Mouse (Mus musculus): ENCODE results near the gene Nccrp1. TPM values are rescaled to one million over a fixed set of nuclear protein-coding genes. Genes with fewer than 3 reads are reported as not detected.

Nccrp1 gene
- polyA plus RNA-seq, 1 experiment from 2014 or later = not detected

Small RNA genes lying within 50 kb of the gene (microRNA-seq; reads per million reads assigned to microRNA genes)
- gene Mir7049 = 1.7 reads per million

Other genes starting within 250 kb of the Nccrp1 start
- gene Dll3, start 245.0 kb downstream of the Nccrp1 start, polyA plus RNA-seq (2016; fragmentation: Nextera tagmentation; extraction: Ambion mirVana) = 42.9 and 43.5 TPM in 2 replicates
- 189 and 196 TPM in 2 replicates for gene Timm50, start 235.2 kb downstream of the Nccrp1 start, polyA plus RNA-seq (2016; fragmentation: Nextera tagmentation; extraction: Ambion mirVana)
- gene Supt5, start 208.5 kb downstream of the Nccrp1 start, polyA plus RNA-seq (2016; fragmentation: Nextera tagmentation; extraction: Ambion mirVana) = 106 and 117 TPM in 2 replicates
- 594 and 628 TPM in 2 replicates for gene Rps16, start 196.6 kb downstream of the Nccrp1 start, polyA plus RNA-seq (2016; fragmentation: Nextera tagmentation; extraction: Ambion mirVana)
- 67.0 and 69.7 TPM in 2 replicates for gene Plekhg2, start 174.7 kb downstream of the Nccrp1 start, polyA plus RNA-seq (2016; fragmentation: Nextera tagmentation; extraction: Ambion mirVana)
- 5.1 and 5.5 TPM in 2 replicates for gene Zfp36, start 167.0 kb downstream of the Nccrp1 start, polyA plus RNA-seq (2016; fragmentation: Nextera tagmentation; extraction: Ambion mirVana)
- 43.1 and 43.6 TPM in 2 replicates for gene Med29, start 154.5 kb downstream of the Nccrp1 start, polyA plus RNA-seq (2016; fragmentation: Nextera tagmentation; extraction: Ambion mirVana)
- 84.6 and 86.2 TPM in 2 replicates for gene Paf1, start 154.3 kb downstream of the Nccrp1 start, polyA plus RNA-seq (2016; fragmentation: Nextera tagmentation; extraction: Ambion mirVana)
- gene Gmfg, start 109.8 kb downstream of the Nccrp1 start, polyA plus RNA-seq (2016; fragmentation: Nextera tagmentation; extraction: Ambion mirVana) = 3.4 and 4.5 TPM in 2 replicates
- 6.7 and 8.8 TPM in 2 replicates for gene Lrfn1, start 95.3 kb downstream of the Nccrp1 start, polyA plus RNA-seq (2016; fragmentation: Nextera tagmentation; extraction: Ambion mirVana)
- gene Ifnl2, start 36.8 kb downstream of the Nccrp1 start, polyA plus RNA-seq (2016; fragmentation: Nextera tagmentation; extraction: Ambion mirVana) = not detected in 2 replicates
- not detected in 2 replicates for gene Ifnl3, start 24.4 kb downstream of the Nccrp1 start, polyA plus RNA-seq (2016; fragmentation: Nextera tagmentation; extraction: Ambion mirVana)
- gene Sycn, start 6.4 kb downstream of the Nccrp1 start, polyA plus RNA-seq (2016; fragmentation: Nextera tagmentation; extraction: Ambion mirVana) = not detected in 2 replicates
- 35.6 and 37.6 TPM in 2 replicates for gene Samd4b, start 50.9 kb upstream of the Nccrp1 start, polyA plus RNA-seq (2016; fragmentation: Nextera tagmentation; extraction: Ambion mirVana)
- gene Pak4, start 50.9 kb upstream of the Nccrp1 start, polyA plus RNA-seq (2016; fragmentation: Nextera tagmentation; extraction: Ambion mirVana) = 41.0 and 43.9 TPM in 2 replicates
- gene Acp7, start 84.1 kb upstream of the Nccrp1 start, polyA plus RNA-seq (2016; fragmentation: Nextera tagmentation; extraction: Ambion mirVana) = not detected in 2 replicates
- gene Fbxo27, start 145.6 kb upstream of the Nccrp1 start, polyA plus RNA-seq (2016; fragmentation: Nextera tagmentation; extraction: Ambion mirVana) = 4.0 and 4.2 TPM in 2 replicates
- gene Fbxo17, start 169.6 kb upstream of the Nccrp1 start, polyA plus RNA-seq (2016; fragmentation: Nextera tagmentation; extraction: Ambion mirVana) = 7.3 and 8.0 TPM in 2 replicates
- gene Mrps12, start 194.6 kb upstream of the Nccrp1 start, polyA plus RNA-seq (2016; fragmentation: Nextera tagmentation; extraction: Ambion mirVana) = 118 and 131 TPM in 2 replicates
- 27.9 and 28.9 TPM in 2 replicates for gene Sars2, start 194.7 kb upstream of the Nccrp1 start, polyA plus RNA-seq (2016; fragmentation: Nextera tagmentation; extraction: Ambion mirVana)
- not detected in 2 replicates for gene Ccer2, start 208.9 kb upstream of the Nccrp1 start, polyA plus RNA-seq (2016; fragmentation: Nextera tagmentation; extraction: Ambion mirVana)
- 68.3 and 77.4 TPM in 2 replicates for gene Sirt2, start 219.5 kb upstream of the Nccrp1 start, polyA plus RNA-seq (2016; fragmentation: Nextera tagmentation; extraction: Ambion mirVana)
- 42.7 and 42.9 TPM in 2 replicates for gene Nfkbib, start 220.3 kb upstream of the Nccrp1 start, polyA plus RNA-seq (2016; fragmentation: Nextera tagmentation; extraction: Ambion mirVana)
- 1.2 and 2.5 TPM in 2 replicates for gene Rinl, start 241.7 kb upstream of the Nccrp1 start, polyA plus RNA-seq (2016; fragmentation: Nextera tagmentation; extraction: Ambion mirVana)